Mouse (Mus musculus): ENCODE data around the gene Atp6v0a1.
"Not testable (repeated sequence)": the region's sequence is repeated elsewhere in the genome, so short reads cannot be mapped to it uniquely, and the experiment has no call there.

Atp6v0a1 gene

DNA sequence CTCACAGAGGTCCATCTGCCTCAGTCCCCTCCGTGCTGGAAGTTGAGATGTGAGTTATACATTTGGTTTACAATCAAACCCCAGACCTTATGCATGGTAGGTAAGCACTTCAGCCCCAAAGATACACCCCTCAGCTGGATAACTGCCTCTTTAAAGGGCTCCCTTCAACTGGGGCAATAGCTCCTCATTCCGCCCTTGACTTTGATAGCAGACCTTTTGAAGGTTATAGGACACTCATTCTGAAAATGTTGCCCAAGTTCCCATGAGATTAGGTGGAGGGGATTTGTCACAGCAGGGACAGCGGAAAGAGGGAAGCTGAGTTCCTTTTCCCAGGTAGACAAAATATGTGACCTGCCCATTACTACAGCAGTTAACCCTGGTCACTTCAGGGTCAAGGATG, 28.0 kb upstream of the Atp6v0a1 start:
- DNase-seq (ENCODE audit: low spot score in 2 of 2), result no peak

DNA sequence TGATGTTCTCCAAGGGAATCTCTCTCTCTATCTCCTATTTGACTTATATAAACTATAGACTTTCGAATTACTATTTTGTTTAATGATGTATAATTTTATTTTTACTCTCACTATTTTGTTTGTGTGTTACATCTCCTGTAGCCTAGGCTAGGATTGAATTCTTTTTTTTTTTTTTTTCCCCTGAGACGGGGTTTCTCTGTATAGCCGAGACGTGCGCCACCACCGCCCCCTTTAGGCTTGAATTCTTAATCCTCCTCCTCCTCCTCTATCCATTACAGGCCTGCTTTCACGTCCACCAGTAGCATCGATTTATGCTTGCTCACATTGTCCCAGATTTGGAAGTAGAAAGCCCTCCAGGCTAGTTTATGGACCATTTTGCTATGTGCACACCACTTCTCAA, 27.2 kb upstream of the Atp6v0a1 start:
- DNase-seq (ENCODE audit: low spot score in 2 of 2), result no peak

DNA sequence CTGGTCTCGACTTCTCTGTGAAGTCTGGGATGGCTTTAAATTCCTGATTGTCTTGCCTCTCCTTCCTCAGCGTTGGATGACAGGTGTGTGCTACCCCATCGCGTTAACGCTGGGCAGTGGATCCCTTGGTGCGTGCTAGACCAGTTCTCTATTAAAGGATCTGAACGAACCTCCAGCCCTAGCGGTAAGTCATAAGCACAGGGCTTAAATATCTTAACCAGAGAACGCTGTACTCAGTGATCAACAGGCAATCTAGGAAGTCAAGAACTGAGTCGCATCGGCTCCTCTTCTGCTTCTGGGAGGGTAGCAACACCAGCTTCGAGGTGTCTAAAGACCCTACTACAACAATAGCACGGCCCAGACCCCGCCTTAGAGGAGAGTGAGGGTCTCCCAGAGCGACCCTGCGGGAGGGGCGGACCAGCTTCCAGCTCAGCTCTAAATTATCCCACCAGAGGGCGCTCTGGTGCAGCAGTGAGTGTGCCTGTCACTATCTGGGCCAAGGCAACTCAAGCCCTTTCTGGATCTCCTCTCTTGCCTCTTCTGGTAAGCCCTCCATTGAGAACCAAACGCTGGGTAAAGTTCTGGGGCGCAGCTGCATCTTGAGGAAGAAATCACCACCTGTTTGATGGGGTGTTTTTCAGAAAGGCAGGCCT, 26.0 kb upstream of the Atp6v0a1 start:
- peak; percentile 47 to 80 for DNase-seq (ENCODE audit: low spot score in 2 of 2)

DNA sequence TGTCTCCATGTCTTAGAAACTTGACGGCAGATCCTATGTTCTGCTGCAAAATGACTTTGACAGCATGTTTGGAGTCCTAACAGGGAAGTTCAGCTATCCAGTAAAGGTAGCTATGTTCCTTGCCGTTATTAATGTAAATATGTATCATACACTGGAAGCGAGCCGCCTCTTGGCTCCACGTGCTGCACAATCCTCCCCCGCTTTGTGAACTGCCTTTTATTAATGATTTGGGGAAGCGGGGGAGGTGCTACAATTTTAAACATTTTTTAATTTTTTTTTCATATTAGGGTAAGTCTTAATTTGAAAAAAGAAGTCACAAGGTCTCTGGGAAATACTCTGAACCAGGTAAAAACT, 25.5 kb upstream of the Atp6v0a1 start:
- no peak for DNase-seq (ENCODE audit: low spot score in 2 of 2)

DNA sequence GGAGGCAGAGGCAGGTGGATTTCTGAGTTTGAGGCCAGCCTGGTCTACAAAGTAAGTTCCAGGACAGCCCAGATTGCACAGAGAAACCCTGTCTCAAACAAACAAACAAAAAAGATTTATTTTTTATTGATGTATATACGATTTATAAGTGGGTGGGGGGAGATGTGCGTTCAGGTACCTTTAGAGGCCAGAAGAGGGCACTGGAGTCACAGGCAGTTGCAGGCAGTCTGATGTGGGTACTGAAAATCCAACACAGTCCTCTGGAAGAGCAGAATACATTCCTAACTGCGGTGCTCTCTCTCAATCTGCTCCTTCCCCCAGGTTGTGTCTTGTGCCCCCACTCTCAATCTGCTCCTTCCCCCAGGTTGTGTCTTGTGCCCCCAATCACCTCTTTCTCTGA, 23.6 kb upstream of the Atp6v0a1 start:
- DNase-seq (ENCODE audit: low spot score in 2 of 2), result no peak

DNA sequence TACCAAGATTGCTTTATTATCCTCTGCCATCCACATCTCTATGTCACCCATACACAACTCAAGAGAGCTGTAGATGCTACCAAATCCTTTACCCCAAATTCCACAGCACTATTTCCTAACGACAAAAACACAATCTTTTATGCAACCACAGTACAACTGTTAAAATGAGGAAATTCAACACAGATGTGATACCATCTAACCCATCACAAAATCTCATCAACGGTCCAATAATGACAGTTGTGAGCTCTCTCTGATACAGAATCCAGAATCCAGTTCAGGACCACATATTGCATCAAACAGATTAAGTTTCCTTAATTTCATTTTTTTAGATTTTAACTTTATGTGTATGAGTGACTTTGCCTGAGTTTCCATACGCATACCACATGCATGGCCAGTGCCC, 20.6 kb upstream of the Atp6v0a1 start:
- no peak for DNase-seq (ENCODE audit: low spot score in 2 of 2)

DNA sequence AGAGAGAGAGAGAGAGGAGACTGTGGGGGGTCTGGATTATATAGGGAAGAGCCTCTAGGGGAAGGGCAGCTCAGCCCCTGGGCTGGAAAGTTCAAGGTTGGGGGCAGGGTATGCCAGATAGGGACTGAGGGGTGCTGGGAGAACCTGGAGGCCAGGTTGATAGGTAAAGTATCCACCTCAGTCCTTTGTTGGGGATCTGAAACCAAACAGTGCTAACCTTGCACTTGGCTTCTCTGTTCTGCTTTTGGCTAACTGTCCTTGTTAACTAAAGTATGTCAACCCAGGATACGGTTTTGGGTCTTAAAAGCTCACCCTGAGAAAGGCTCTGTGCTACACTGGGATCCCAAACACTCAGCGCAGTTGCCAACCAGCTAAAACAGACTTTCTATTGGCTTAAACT, 19.6 kb upstream of the Atp6v0a1 start:
- no peak for DNase-seq (ENCODE audit: low spot score in 2 of 2)

DNA sequence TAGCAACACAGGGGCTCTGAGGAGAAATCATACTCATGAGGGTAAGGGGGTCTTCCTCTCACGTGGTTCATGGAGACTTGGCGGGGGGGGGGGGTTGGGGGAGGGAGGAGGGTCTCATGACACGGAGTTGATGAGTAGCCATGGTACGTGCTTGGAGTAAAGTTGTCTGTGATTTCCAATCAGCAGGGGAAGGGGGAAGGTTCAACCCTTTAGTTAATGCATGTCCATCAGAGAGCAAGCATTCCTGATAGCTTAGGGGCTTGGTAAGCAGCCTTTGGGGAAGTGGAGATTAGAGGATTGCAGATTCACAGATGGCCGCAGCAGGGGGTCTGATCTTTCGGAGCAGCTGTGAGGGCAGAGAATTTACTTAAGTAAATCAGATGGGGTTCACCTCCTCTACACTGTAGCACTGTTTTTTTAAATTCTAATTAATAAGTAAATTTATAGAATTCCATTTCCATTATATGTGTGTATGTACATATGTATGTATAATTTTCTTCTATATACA, 18.2 kb upstream of the Atp6v0a1 start:
- DNase-seq (ENCODE audit: low spot score in 2 of 2), result no peak

DNA sequence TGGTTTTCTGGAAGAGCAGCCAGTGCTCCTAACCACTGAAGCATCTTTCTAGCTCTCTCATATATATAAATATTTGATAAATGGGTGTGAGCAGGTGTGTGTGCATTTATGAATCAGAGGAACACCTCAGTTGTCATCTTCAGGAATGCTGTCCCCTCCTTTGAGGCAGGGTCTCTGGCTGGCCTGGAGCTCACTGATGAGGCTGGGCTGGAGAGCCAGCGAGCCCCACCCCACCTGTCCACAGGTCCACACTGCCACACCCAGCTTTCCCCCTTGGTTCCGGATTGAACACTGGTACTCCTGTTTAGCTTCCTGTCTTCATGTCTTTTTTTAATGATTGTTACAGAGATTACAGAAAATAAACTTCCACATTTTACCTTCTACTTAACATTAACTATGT, 15.8 kb upstream of the Atp6v0a1 start:
- DNase-seq (ENCODE audit: low spot score in 2 of 2), result no peak

DNA sequence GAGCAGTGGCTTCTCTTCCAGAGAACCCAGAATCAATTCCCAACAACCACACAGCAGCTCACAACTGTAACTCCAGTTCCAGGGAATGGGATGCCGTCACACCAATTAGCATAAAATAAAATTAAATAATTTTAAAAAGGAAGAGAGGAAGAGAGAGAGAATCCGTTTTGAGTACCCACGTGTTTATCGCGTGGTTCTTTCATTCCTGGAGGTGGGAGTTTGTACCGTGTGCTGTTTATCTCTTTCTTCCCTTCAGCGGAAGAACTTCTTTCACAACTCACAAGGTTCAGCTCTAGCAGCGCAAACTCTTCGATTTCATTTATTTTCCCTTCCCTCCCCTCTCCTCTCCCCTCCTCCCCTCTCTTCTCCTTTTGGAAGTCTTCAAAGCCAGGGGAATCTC, 15.0 kb upstream of the Atp6v0a1 start:
- DNase-seq (ENCODE audit: low spot score in 2 of 2), result no peak

DNA sequence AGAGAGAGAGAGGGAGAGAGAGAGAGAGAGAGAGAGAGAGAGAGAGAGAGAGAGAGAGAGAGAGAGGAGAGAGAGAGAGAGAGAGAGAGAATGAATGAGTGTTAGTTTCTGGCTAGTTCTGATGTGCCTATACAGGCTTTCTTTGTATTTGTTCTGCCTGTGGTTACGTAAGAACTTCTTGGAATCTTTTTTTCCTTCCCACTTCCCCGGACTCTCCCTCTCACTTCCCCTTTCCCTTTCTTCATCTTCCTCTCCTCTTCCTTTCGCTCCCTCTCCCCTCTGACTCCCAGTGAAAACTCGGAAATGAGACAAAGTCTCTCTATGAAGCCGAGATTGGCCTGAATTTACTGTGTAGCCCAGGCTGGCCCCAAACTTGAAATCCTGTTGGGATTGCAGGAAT, 14.6 kb upstream of the Atp6v0a1 start:
- no peak for DNase-seq (ENCODE audit: low spot score in 2 of 2)

DNA sequence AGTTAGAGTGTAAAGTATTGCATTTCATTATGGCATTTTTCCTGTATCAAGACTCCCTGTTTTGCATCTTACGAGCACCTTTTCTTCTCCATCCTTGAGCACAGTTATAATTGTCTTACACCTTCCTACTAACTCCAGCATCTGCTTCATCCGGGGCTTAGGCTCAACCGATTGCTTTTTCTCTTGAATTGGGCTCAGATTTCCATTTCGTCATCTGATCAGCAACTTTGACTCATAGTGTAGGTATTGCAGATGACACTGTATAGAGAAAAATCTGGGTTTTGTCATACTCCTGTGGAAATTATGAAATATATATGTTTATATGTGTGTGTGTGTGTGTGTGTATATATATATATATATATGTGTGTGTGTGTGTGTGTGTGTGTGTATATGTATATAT, 12.8 kb upstream of the Atp6v0a1 start:
- DNase-seq (ENCODE audit: low spot score in 2 of 2), result no peak

DNA sequence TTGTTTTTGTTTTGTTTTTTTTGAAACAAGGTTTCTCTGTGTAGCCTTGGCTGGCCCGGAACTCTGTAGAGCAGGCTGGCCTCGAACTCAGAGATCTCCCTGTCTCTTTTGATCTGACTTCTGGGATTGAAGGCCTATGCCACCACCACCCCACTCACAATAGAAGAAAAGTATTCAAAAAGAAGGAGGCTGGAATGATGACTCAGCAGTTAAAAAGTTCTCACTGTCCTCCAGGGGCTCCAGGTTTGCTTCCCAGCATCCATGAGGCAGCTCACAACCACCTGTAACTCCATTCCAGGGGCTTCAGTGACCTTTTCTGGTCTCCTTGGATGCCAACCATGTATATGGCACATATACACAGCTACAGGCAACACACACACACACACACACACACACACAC, 10.4 kb upstream of the Atp6v0a1 start:
- DNase-seq (ENCODE audit: low spot score in 2 of 2), result no peak

DNA sequence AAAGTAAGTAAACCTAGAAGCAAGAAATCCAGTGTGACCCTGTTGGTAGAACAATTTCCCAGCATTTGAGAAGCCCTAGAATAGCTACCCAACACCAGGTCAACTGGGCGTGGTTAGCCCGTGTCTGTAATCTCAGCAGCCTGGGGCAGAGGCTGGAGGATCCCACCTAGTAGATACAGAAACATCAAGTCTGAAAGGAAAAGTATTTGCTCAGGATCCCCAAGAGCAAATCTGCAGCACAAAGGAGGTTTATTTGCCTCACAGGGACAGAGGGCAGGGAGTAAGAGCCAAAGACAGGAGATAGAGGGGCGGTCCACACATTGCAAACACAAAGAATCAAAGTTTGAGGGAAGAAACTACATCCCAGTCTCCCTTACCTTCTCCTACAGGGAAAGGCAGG, 10.0 kb upstream of the Atp6v0a1 start:
- no peak for DNase-seq (ENCODE audit: low spot score in 2 of 2)

DNA sequence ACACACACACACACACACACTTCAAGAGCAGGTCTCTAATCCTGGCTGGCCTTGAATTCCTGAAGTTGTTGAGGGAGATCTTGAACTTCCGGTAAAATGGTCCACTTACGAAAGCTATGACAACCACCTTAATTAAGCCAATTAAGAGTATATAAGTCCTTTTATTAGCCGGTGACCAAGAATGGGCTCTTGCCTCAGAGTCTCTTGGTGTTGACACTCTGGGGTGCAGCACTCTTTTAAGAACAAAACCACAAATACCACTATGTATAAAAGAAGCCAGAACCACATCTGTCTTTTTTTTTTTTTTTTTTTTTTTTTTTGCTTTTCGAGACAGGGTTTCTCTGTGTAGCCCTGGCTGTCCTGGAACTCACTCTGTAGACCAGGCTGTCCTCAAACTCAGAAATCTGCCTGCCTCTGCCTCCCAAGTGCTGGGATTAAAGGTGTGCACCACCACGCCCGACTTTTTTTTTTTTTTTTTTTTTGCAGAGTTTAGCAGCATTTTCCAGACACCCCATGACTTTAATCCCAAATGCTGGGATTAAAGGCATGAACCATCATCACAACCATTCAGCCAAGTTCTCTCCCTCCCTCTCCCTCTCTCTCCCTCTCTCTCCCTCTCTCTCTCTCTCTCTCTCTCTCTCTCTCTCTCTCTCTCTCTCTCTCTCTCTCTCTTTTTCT, 7.2 kb upstream of the Atp6v0a1 start:
- not testable (repeated sequence) for DNase-seq (ENCODE audit: low spot score in 2 of 2)

DNA sequence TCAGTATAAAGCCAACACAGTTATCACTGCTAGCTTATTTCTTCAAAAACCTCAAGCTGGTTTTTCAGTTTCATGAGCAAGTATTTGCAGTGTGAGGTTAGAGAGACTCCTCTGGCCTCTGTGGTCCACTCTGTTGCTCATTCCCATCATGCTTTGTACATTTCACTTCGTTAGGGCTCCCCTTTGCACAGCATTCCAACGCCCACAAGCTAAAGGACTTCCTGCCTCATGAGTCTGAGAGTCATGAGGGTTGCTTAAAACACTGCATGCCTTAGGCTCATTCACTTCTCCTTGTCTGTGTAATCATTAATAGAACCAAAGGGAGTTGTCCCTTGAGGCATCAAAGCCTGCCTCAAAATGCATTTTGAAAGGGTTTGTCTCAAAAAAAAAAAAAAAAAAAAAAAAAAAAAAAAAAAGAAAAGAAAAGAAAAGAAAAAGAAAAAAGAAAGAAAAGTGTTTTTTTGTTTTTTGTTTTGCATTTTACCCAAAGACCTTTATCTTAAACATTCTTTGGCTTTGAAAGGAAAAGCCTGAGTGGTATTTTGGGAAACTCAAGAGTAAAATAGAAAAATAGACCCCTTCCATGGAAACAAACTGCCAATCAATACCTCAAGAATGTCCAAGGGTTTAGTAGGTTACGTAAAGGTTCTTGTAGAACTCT, 6.1 kb upstream of the Atp6v0a1 start:
- no peak for DNase-seq (ENCODE audit: low spot score in 2 of 2)

DNA sequence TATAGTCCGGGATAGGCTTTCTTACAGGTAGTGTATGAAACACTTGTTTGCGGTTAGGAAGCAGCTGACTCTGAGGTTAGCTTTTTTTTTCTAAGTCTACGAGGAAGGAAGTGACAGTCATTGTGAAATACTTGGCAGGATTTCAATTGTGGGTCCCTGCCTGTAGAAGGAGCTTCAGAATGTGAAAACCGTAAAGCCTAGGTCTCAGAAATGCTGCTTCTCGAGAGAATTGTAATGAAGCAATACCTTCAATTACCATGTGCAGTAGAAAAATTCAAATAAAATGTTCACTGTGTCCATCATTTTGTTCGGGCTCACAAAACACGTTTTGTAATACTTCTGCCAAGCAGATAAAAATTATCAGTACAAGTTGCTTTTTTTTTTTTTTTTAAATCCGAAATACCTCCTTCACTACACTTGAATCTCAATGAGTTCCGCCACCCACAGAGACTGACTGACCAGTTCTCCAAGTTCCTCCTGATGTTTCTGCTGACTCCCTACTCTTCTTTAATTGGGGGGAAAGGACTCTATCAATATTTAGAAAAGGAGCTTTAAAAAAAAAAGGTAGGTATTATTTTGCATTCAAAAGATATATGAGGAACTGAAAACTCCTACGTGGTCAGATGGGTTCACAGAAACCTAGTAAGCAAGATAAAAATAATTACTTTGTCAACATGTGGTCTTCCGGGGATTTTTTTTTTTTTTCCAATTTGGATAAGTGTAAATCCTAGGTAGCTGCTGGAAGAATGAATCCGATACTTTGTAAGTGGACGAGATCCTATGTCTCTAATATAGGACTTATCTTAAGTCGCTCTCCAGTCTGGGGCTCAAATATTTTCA, 826 bp upstream of the Atp6v0a1 start:
- DNase-seq (ENCODE audit: low spot score in 2 of 2), result peak; percentile 79 to 80

DNA sequence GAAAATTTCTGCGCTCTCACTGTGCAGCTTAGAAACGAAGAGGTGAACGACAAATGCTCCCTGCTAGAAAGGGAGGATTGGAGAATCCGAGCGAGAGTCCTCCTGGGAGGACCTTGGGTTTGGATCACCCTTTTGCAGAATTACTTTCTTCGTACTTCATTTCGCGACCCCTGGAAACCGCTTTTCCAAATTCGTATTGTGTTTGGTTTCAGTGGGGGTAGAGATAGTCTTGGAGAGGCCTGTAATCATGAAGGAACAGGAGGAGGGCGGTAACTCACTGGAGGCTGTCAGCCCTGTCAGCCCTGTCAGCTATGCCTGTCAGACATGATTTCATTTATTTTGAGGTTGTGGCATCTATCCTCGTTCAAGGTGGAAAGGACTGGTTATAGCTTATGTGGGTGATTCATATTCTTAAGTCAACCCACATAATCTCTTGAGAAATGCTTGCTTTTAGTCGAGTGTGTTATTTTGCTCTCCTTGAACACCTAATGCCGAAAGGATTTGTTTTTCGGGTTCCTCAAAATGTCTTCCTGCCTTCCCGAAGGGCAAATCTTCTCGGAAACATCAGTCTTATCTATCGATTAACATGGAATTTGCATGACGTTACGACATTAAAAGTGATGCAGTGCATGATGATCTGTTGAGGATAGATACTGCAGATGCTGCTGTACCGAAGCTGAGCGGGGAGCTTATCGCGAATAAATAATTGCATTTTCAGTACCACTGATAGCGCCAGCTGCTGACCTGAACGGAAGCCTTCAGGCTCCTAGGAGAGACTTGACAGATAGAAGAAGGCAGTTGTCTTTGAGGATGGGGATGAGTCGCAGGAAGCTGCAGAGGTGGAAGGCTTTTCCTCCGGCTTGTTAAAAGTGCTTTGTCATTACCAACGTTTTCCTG, 884 bp downstream of the Atp6v0a1 start:
- no peak for DNase-seq (ENCODE audit: low spot score in 2 of 2)

DNA sequence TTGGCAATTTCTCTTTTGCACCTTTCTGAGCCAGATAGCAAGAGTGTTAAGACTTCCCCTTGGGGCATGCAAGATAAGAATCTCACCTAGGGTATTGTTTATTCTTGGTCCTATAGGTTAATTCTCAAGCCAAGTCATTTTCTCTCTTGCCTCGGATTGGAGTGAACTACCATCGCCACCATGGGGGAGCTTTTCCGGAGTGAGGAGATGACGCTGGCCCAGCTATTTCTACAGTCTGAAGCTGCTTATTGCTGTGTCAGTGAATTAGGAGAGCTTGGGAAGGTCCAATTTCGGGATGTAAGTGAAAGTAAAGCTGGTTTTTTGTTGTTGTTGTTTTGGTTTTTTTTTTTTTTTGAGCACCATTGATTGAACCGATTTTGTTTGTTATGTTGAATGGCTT, 2.4 kb downstream of the Atp6v0a1 start:
- DNase-seq (ENCODE audit: low spot score in 2 of 2), result no peak

DNA sequence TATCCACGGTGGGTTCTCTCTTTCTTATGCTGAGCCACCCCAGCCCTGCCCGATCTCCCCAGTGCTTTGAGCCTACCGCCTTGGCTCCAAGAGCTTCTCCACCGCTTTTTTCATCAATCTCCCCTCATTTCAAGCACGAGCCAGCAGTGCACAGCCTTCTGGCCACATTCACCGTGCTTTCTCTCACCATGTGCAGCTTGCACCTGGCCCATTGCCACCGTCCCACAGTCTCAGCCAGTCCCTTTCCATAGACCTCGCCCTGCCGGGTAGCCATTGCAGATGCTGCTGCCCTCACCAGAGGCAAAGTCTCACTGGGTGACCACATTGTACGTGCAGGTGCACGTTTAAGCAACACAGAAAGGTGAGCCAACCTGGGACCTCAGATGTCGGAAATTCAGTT, 14.1 kb downstream of the Atp6v0a1 start:
- DNase-seq (ENCODE audit: low spot score in 2 of 2), result no peak

DNA sequence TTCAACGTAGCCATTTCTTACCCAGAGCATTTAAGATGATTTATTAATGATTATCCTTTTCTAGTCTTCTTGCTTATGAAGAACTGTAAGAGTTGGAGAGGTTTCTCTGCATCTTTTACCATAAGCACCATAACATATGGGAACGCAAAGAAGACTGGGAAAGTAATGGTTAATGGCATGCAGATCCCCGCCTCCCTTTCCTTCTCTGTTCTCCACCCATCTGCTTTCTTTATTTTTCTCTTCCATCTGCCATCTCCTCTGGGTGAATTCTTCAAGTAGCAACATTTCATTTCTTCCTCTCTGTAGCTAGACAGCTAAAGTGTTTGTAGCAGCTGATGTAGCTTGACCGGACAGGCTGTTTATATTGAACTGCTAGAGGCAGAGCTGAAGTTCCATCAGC, 14.7 kb downstream of the Atp6v0a1 start:
- DNase-seq (ENCODE audit: low spot score in 2 of 2), result no peak
